Mouse (Mus musculus): Measurements from ENCODE around the gene Sap18b.

DNA sequence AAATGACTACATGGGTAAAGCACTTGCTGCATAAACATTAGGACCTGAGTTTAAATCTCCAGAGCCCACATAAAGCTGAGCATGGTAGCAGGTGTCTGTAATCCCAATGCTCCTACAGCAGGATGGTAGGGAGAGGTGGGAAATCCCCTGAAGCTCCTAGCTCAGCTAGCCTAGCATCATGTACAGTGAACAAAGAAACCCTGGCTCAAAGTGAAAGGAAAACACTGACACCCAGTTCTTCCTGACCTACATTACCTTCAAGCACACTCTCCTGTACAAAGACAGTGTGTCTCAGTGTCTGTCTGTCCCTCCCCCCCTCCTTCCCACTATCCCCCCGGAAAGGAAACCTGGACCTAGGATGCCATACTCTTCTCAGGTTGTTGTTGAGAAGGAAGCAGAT is 25.3 kb upstream of the Sap18b start:
- no peak for TF ChIP-seq CTCF (IDR thresholded peaks at IDR 0.05; ENCODE audit: borderline replicate concordance, extremely low read depth, insufficient read depth, insufficient read length)
- TF ChIP-seq POLR2A (IDR thresholded peaks at IDR 0.05; ENCODE audit: borderline replicate concordance, extremely low read depth, insufficient read depth, insufficient read length, poor library complexity, severe bottlenecking), result no peak
